Mouse (Mus musculus) hindbrain, embryonic 16.5 days (tissue): Measurements from ENCODE around the gene Gm16253. TPM values are rescaled to one million over a fixed set of nuclear protein-coding genes. Genes with fewer than 3 reads are reported as not detected.
"Not testable (repeated sequence)": the region's sequence is repeated elsewhere in the genome, so short reads cannot be mapped to it uniquely, and the experiment has no call there.

Experiments used
- ATAC-seq: fragments of 200-750 bp; cut with Nextera tagmentation; 2 replicates; pipeline ENCODE4 v1.8.0; 2017; ENCODE audit warnings: moderate TSS enrichment, moderate library complexity
- H3K27ac ChIP-seq: fragments of 300-500 bp; sonication (generic); 2 replicates; pipeline ENCODE4 v1.5.1; 2014; ENCODE audit warnings: low read depth, mild to moderate bottlenecking, control low read depth, low read length, moderate library complexity
- H3K27me3 ChIP-seq: fragments of 300-500 bp; sonication (generic); replicated peaks from 2 replicates; pipeline ENCODE4 v1.6.1; 2014; ENCODE audit warnings: low read length; ENCODE audit not compliant: control insufficient read depth, insufficient read depth
- H3K36me3 ChIP-seq: fragments of 300-500 bp; sonication (generic); 2 replicates; pipeline ENCODE4 v1.6.1; 2014; ENCODE audit warnings: mild to moderate bottlenecking, low read length, moderate library complexity, mixed read lengths; ENCODE audit not compliant: control insufficient read depth, insufficient read depth
- H3K4me1 ChIP-seq: fragments of 300-500 bp; sonication (generic); 2 replicates; pipeline ENCODE4 v1.6.1; 2014; ENCODE audit warnings: low read depth, low read length; ENCODE audit not compliant: control insufficient read depth, insufficient read depth
- H3K4me2 ChIP-seq: fragments of 300-500 bp; sonication (generic); 2 replicates; pipeline ENCODE4 v1.6.1; 2014; ENCODE audit warnings: mild to moderate bottlenecking, low read length, control low read depth, moderate library complexity
- H3K4me3 ChIP-seq: fragments of 300-500 bp; sonication (generic); 2 replicates; pipeline ENCODE4 v1.5.1; 2014; ENCODE audit warnings: mild to moderate bottlenecking, low read length, control low read depth, moderate library complexity
- H3K9ac ChIP-seq: fragments of 300-500 bp; sonication (generic); 2 replicates; pipeline ENCODE4 v1.6.1; 2014; ENCODE audit warnings: low read depth, mild to moderate bottlenecking, control low read depth, low read length, moderate library complexity
- H3K9me3 ChIP-seq: fragments of 300-500 bp; sonication (generic); 2 replicates; pipeline ENCODE4 v1.6.1; 2014; ENCODE audit warnings: mild to moderate bottlenecking, low read length, moderate library complexity; ENCODE audit not compliant: control insufficient read depth
- WGBS: fragments of 180-500 bp; shearing (Covaris S2); extraction: QIAGEN DNeasy Blood & Tissue Kit; methylation state at CpG from one replicate; pipeline ENCODE4 v1.1.7; 2014; 5-methylcytosine and 5-hydroxymethylcytosine counted together
- polyA plus RNA-seq: library from polyadenylated mRNA; unstranded; fragments of >200 nt; fragmentation: Nextera tagmentation; extraction: Ambion mirVana; gene quantifications from 2 replicates; pipeline ENCODE4 v1.2.1, GENCODE M21; 2015

Gene Gm16253
- polyA plus RNA-seq, 1 experiment from 2014 or later = 1.0 TPM

GRCm38 (mm10) chr3:96599411-96599810, 22.6 kb downstream of the Gm16253 start:
- 84% methylated on average over 3 of the region's 3 CpGs for WGBS
- Histone ChIP-seq H3K9me3 (no peaks in the 10 kb centered on the region), H3K4me1 (peaks cover 73% of the 10 kb centered on the region), H3K4me2 (peak overlapping the region; percentile 99; the same call in 1 of the 2 replicates), H3K27ac (no peak overlapping the region), H3K9ac (peak overlapping the region; percentile 80; the same call in 1 of the 2 replicates), H3K36me3 (no peaks in the 10 kb centered on the region), H3K27me3 (no peaks in the 10 kb centered on the region), H3K4me3 (no peak overlapping the region)
- no peak for ATAC-seq

DNA sequence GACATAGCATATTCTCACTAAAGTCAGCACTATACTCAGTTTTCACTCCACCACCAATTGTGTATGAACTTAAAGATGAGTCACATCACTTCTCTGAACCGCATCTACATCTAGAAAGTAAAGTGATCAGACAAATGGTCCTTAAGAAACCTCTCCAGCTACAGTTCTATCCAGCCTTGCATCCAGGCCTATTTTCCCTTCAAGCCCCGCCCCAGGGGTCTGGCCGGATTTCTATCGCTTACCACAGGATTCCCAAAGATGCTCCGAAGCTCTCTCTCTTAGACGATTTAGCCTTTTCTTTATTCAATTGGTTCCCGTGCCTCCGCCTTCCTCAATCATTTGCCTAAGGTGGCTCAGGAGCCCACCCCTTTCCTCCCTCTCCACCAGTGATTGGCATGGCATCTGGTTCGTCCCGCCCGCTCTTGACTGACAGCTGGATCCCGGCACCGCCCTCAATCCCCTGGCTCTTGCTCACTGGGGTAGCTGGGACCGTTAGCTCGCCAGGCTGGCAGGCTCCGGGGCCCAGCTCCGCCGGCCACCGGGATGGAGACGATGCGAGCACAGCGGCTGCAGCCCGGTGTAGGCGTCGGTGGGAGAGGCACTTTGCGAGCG, 24.0 kb downstream of the Gm16253 start, which contains the start of gene Lix1l:
TSS of gene Lix1l (plus strand) at position 511 of the 612 bp plus-strand sequence.
- Histone ChIP-seq H3K36me3 (no peaks in the 10 kb centered on the region), H3K9me3 (no peaks in the 10 kb centered on the region), H3K4me2 (peak within 1 kb of the TSS; percentile 67), H3K27ac (peak within 1 kb of the TSS; percentile 98), H3K4me1 (peaks cover 74% of the 10 kb centered on the region), H3K9ac (peak within 1 kb of the TSS; percentile 95), H3K27me3 (no peaks in the 10 kb centered on the region), H3K4me3 (peak within 1 kb of the TSS; percentile 87)
- under 1% methylated on average over 22 of the region's 27 CpGs for WGBS
- peak; percentile 93 for ATAC-seq

DNA sequence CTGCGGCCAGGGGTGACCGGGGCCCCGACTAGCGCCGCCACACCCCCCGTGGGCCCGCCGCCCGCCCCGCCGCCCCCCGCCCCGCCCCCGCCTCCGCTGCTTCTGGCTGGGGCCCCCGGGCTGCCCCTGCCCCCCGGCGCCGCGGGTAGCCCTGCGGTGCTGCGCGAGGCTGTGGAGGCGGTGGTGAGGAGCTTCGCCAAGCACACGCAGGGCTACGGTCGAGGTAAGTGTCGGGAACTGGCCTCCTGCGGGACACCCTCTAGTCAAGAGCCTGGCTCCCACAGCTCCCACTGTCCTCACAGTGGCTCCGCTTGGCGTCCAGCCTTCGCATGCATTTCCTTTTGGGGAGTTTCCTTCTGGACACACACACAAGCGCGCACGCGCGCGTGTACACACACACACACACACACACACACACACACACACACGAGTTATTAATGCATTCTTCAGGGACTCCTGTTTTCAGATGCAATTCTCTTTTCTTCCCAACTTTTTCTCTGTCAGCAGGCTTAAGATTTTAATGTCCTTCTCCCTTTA, 24.5 kb downstream of the Gm16253 start:
- Histone ChIP-seq H3K4me2 (peak overlapping the region; percentile 67), H3K9ac (peak overlapping the region; percentile 95), H3K27me3 (no peaks in the 10 kb centered on the region), H3K9me3 (no peaks in the 10 kb centered on the region), H3K27ac (peak overlapping the region; percentile 98), H3K4me1 (peaks cover 68% of the 10 kb centered on the region), H3K36me3 (no peaks in the 10 kb centered on the region), H3K4me3 (peak overlapping the region; percentile 87)
- WGBS = 0% methylated on average over 20 of the region's 40 CpGs
- ATAC-seq = peak; percentile 51

DNA sequence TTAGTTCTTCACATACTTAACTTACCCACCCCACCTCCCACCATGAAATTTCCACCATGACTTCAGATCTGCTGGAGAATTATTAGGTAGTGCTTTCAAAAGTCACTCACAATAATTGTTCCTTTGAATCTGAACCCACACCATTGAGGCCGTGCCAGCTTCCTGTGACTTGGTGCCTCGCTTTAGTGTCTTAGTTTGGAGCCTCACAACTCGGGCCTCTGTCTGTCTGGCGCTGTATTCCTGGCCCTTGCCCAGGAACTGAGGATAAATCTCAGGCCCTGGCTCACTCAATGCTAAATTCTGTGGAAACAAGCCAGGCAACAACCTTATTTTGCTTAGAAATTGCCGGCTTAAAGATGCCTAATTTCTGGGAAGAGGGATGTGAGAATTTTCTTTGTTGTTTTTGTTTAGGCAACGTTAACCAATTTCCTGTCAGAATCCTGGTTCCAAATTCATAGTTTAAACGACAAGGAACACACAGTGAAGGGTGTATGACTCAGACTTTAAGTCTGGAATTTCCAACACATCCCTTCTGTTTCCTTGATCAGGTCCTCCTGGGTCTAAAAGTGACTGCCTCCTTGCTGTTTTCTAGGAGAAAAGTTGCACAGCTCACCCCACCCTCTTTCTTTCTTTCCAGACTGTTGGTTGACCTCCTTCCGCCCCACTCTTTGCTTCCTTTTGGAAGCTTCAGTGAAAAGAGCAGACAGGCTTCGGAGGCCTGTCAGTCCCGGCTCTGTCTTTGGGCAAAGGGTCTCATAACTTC, 25.3 kb downstream of the Gm16253 start:
- Histone ChIP-seq H3K27me3 (no peaks in the 10 kb centered on the region), H3K9me3 (no peaks in the 10 kb centered on the region), H3K27ac (peak overlapping the region; percentile 98), H3K36me3 (no peaks in the 10 kb centered on the region), H3K9ac (peak overlapping the region; percentile 95), H3K4me3 (peak overlapping the region; percentile 87), H3K4me2 (peak overlapping the region; percentile 67), H3K4me1 (peaks cover 62% of the 10 kb centered on the region)
- ATAC-seq = no peak
- 8% methylated on average over 10 of the region's 10 CpGs for WGBS

DNA sequence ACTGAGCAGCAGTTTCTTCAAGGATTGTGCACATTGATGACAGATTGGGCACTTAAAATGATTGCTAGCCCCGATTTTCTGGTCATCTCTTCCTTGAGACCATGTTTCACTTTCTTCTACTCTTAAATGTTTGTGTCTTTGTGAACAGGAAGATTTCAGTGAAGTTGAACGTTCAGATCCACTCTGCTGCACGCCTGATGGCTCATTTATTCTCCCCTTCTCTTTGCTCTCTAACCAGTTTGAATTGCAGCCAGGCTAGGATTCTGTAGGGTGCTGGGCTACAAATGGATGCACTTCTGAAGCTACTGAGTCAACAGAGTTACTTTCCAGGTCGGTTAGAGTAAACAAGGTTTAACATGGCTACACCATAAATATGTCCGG, 25.9 kb downstream of the Gm16253 start:
- H3K4me3 ChIP-seq = peak overlapping the region; percentile 87
- ATAC-seq = no peak
- peak overlapping the region; percentile 98 for H3K27ac ChIP-seq
- H3K36me3 ChIP-seq = no peaks in the 10 kb centered on the region
- H3K4me1 ChIP-seq = peaks cover 57% of the 10 kb centered on the region
- no peaks in the 10 kb centered on the region for H3K27me3 ChIP-seq
- peak overlapping the region; percentile 95 for H3K9ac ChIP-seq
- H3K9me3 ChIP-seq = no peaks in the 10 kb centered on the region
- WGBS = 22% methylated on average over 5 of the region's 5 CpGs
- H3K4me2 ChIP-seq = peak overlapping the region; percentile 67

- Histone ChIP-seq H3K9me3 (no peaks in the 10 kb centered on the region), H3K4me1 (peaks cover 54% of the 10 kb centered on the region), H3K27me3 (no peaks in the 10 kb centered on the region), H3K9ac (peak overlapping the region; percentile 95), H3K4me2 (peak overlapping the region; percentile 67), H3K27ac (no peak overlapping the region; the same call in 1 of the 2 replicates), H3K4me3 (peak overlapping the region; percentile 87), H3K36me3 (no peaks in the 10 kb centered on the region)
- no peak for ATAC-seq
- 27% methylated on average over 5 of the region's 5 CpGs for WGBS
These were observed 26.5 kb downstream of the Gm16253 start for GRCm38 (mm10) chr3:96603311-96603710.

GRCm38 (mm10) chr3:96606007-96606406, 29.2 kb downstream of the Gm16253 start:
- not testable (repeated sequence) for H3K36me3 ChIP-seq, H3K4me2 ChIP-seq, H3K9me3 ChIP-seq, H3K4me3 ChIP-seq, H3K27me3 ChIP-seq, H3K27ac ChIP-seq, H3K9ac ChIP-seq, ATAC-seq
- peaks cover 31% of the 10 kb centered on the region for H3K4me1 ChIP-seq
- 82% methylated on average over 3 of the region's 4 CpGs for WGBS

DNA sequence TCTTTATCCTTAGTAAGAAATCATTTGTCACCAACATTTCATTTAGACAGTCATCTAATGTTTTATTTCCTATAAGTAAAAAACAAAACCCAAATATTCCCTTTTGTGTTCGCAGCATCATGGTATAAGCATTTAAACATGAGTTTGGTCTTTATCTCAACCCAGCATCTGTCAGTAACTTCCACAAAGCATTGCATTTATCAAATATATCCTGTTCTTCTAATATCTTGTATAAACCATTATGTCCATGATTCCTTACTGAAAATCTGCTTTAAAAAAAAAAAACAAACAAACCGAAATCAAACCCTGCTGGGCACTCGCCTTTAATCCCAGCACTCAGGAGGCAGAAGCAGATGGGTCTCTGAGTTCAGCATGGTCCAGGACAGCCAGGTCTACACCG, 29.8 kb downstream of the Gm16253 start:
- Histone ChIP-seq H3K4me1 (peaks cover 31% of the 10 kb centered on the region), H3K9ac (no peak overlapping the region), H3K27ac (no peak overlapping the region), H3K9me3 (no peaks in the 10 kb centered on the region), H3K27me3 (no peaks in the 10 kb centered on the region), H3K36me3 (no peaks in the 10 kb centered on the region), H3K4me3 (no peak overlapping the region), H3K4me2 (no peak overlapping the region)
- WGBS = 90% methylated on average over 4 of the region's 4 CpGs
- ATAC-seq = no peak

- Histone ChIP-seq H3K4me3 (no peak overlapping the region), H3K27me3 (no peaks in the 10 kb centered on the region), H3K36me3 (peaks cover 37% of the 10 kb centered on the region), H3K9me3 (no peaks in the 10 kb centered on the region), H3K4me2 (no peak overlapping the region), H3K4me1 (no peaks in the 10 kb centered on the region), H3K9ac (no peak overlapping the region), H3K27ac (no peak overlapping the region)
- no peak for ATAC-seq
- 92% methylated on average over 3 of the region's 3 CpGs for WGBS
These were observed 41.2 kb downstream of the Gm16253 start for GRCm38 (mm10) chr3:96617941-96618340.
